Mouse (Mus musculus) stomach, postnatal 0 days (tissue): ENCODE measurements around the gene Tef. TPM values are rescaled to one million over a fixed set of nuclear protein-coding genes. Genes with fewer than 3 reads are reported as not detected.
A peak's percentile ranks its signal among the peaks of the same experiment; 100 is the strongest.

Experiments
- ATAC-seq: fragments of 200-750 bp; cut with Nextera tagmentation; 2 replicates; pipeline ENCODE4 v1.8.0; 2017; ENCODE audit not compliant: low FRiP score, low TSS enrichment
- DNase-seq: peaks from one replicate; pipeline ENCODE4 v3.0.0-alpha.2; 2016; ENCODE audit warnings: low spot score
- H3K27ac ChIP-seq: fragments of 300-500 bp; sonication (generic); replicated peaks from 2 replicates; pipeline ENCODE4 v1.5.1; 2014; ENCODE audit warnings: mild to moderate bottlenecking, control low read depth
- H3K27me3 ChIP-seq: fragments of 300-500 bp; sonication (generic); 2 replicates; pipeline ENCODE4 v1.6.1; 2014; ENCODE audit warnings: low read length; ENCODE audit not compliant: control insufficient read depth, insufficient read depth
- H3K36me3 ChIP-seq: fragments of 300-500 bp; sonication (generic); 2 replicates; pipeline ENCODE4 v1.6.1; 2014; ENCODE audit warnings: low read length, mixed read lengths; ENCODE audit not compliant: control insufficient read depth, insufficient read depth
- H3K4me1 ChIP-seq: fragments of 300-500 bp; sonication (generic); replicated peaks from 2 replicates; pipeline ENCODE4 v1.6.1; 2014; ENCODE audit warnings: antibody characterized with exemption; ENCODE audit not compliant: control insufficient read depth, insufficient read depth
- H3K4me2 ChIP-seq: fragments of 300-500 bp; sonication (generic); replicated peaks from 2 replicates; pipeline ENCODE4 v1.6.1; 2014; ENCODE audit warnings: low read depth, mild to moderate bottlenecking, control low read depth, moderate library complexity
- H3K4me3 ChIP-seq: fragments of 300-500 bp; sonication (generic); 2 replicates; pipeline ENCODE4 v1.5.1; 2014; ENCODE audit warnings: low read depth, low read length, control low read depth
- H3K9ac ChIP-seq: fragments of 300-500 bp; sonication (generic); 2 replicates; pipeline ENCODE4 v1.6.1; 2014; ENCODE audit warnings: mild to moderate bottlenecking, low read length, control low read depth, mixed read lengths
- H3K9me3 ChIP-seq: fragments of 300-500 bp; sonication (generic); 2 replicates; pipeline ENCODE4 v1.6.1; 2016; ENCODE audit warnings: low read length; ENCODE audit not compliant: control insufficient read depth
- CTCF ChIP-seq: IDR thresholded peaks from 2 replicates; pipeline ENCODE4 v1.5.1; 2016; ENCODE audit warnings: antibody characterized with exemption, low read depth, mild to moderate bottlenecking, moderate library complexity
- EP300 ChIP-seq: optimal IDR thresholded peaks from 2 replicates; pipeline ENCODE3; 2016; ENCODE audit warnings: antibody characterized with exemption
- WGBS: fragments of 180-500 bp; shearing (Covaris S2); extraction: QIAGEN DNeasy Blood & Tissue Kit; methylation state at CpG from one replicate; pipeline ENCODE4 v1.1.7; 2014; 5-methylcytosine and 5-hydroxymethylcytosine counted together
- polyA plus RNA-seq: library from polyadenylated mRNA; unstranded; fragments of >200 nt; fragmentation: Nextera tagmentation; extraction: Ambion mirVana; gene quantifications from 2 replicates; pipeline ENCODE4 v1.2.1, GENCODE M21; 2015

Tef gene
- polyA plus RNA-seq, 1 experiment from 2014 or later: 17.1 TPM

DNA sequence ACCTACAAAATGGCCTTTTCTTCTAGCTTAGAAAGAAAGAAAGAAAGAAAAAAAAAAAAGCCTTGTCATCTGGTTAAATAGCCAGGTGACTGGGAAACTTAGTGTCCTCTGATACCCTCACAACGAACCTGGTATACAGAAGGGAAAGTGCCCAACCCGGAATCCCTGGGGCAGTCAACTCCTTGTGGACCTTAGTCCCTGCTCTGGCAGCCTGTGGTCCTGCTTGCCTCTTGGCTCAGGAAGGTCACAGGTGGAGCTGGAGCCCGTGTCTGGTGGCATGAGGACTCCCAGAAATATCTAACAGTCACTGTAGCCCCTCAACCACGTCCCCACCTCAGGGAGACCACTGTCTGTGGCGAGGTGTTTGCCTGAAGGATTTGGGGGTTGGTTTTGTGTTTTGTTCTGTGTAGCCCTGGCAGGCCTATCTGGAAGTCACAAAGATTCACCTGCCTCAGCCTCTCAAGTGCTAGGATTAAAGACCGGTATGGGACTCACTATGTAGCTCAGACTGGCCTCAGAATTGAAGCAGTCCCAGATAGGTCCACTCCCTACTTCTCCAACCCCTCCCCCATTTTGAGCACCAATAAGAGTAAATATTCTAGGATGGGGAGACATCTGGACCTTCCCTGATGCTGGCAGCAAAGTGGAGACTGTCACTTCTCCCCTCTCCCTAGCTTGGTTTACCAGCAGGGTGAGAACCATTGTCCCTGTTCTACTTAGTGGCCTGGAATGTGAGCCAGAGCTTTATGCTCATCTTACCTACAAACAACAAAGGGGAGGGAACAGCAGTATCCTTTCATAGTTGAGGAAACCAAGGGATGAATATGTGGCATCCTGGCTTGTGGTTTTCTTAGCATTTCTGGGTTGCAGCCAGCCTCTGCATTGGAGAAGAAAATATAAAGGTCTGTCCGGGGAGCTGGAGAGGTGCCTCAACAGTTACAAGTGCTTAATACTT, 35.0 kb downstream of the Tef start:
- H3K27ac ChIP-seq: no peak overlapping the region
- H3K4me2 ChIP-seq: no peak overlapping the region

DNA sequence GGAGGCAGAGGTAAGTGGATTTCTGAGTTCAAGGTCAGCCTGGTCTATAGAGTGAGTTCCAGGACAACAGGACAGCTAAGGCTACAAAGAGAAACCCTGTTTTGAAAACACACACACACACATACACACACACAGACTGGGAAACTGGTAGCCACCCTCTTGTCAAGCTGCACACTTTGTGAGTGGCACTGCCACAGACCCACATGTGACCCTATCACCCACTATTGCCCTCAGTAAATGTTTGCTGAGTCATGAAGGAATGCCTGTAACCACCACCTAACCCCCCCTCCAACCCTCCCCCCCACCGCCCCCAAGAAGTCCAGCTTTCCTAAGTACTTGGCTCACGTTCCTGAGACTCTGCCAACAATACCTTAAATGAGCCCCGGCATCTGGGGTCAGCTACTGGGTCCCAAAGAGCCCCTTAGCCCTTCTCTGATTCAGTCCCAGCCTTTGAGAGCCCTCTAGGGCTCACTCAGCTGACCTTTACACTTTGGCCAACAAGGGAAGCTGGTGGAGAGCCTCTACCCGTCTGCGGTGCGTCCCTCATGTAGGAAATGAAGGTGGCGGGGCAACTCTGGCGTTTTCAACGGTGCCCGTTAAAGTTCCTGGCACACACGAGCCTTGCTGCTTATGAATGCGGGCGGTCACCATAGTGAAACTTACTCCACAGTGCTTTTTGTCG, 36.5 kb downstream of the Tef start:
- Histone ChIP-seq H3K27me3 (no peaks in the 10 kb centered on the region), H3K9ac (no peak overlapping the region), H3K4me1 (0 out of 2 replicates have a peak, but pooled peaks cover 7% of the 10 kb centered on the region), H3K4me2 (no peak overlapping the region), H3K27ac (no peak overlapping the region), H3K36me3 (no peaks in the 10 kb centered on the region), H3K9me3 (no peaks in the 10 kb centered on the region), H3K4me3 (no peak overlapping the region)
- 59% methylated on average over 14 of the region's 14 CpGs for WGBS
- TF ChIP-seq CTCF (no peak), EP300 (no peak)
- ATAC-seq (no peak), DNase-seq (no peak)

More for the DNA sequence above, 35.0 kb downstream of the Tef start:
- Histone ChIP-seq H3K9me3 (no peaks in the 10 kb centered on the region), H3K4me1 (0 out of 2 replicates have a peak, but pooled peaks cover 7% of the 10 kb centered on the region), H3K36me3 (no peaks in the 10 kb centered on the region), H3K9ac (no peak overlapping the region; the same call in 1 of the 2 replicates), H3K27me3 (no peaks in the 10 kb centered on the region), H3K4me3 (no peak overlapping the region)
- ATAC-seq (no peak), DNase-seq (no peak)
- no peak for TF ChIP-seq CTCF
- no peak for TF ChIP-seq EP300
- 61% methylated on average over 7 of the region's 7 CpGs for WGBS

DNA sequence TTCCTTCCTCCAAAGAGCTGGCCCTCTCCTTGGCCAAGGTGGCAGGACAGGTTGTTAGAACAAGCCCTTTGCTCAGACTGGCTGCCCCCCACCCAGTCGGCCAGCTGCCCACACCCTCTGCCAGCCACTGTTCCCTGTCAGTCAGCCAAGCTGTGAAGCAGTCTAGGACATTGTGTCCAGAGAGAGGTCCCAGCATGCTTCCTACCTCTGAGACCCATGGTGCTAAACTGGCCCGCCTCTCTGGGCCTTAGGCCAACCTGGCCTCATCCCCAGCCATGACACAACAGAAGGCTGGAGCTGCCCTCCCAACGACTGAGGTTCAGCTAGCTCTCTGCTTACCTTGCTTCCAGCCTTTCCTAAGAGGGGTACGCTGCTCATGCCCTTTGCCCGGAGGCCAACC, 37.4 kb downstream of the Tef start:
- TF ChIP-seq CTCF (no peak), EP300 (no peak)
- Histone ChIP-seq H3K9ac (no peak overlapping the region), H3K9me3 (no peaks in the 10 kb centered on the region), H3K27me3 (no peaks in the 10 kb centered on the region), H3K4me2 (no peak overlapping the region), H3K27ac (peak overlapping the region; percentile 40), H3K4me1 (0 out of 2 replicates have a peak, but pooled peaks cover 7% of the 10 kb centered on the region), H3K36me3 (no peaks in the 10 kb centered on the region), H3K4me3 (no peak overlapping the region)
- peak; percentile 71 for ATAC-seq
- 51% methylated on average over 5 of the region's 5 CpGs for WGBS
- peak; percentile 75 for DNase-seq

DNA sequence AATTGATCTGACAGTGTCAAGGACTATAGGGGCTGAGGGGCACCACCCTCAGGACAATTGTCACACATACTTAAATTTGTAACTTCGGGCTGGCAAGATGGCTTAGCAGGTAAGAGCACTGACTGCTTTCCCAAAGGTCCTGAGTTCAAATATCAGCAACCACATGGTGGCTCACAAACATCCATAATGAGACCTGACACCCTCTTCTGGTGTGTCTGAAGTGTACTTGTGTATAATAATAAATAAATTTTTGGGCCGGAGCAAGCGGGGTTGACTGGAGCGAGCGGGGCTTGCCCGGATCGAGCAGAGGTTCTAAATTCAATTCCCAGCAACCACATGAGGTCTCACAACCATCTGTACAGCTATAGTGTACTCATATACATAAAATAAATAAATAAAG, 38.1 kb downstream of the Tef start:
- no peak overlapping the region for H3K4me3 ChIP-seq
- H3K4me2 ChIP-seq: no peak overlapping the region
- H3K27ac ChIP-seq: no peak overlapping the region
- no peak for ATAC-seq
- 87% methylated on average over 7 of the region's 7 CpGs for WGBS
- DNase-seq: no peak
- no peaks in the 10 kb centered on the region for H3K27me3 ChIP-seq
- no peak overlapping the region for H3K9ac ChIP-seq
- TF ChIP-seq EP300 (no peak), CTCF (no peak)
- no peaks in the 10 kb centered on the region for H3K9me3 ChIP-seq
- 0 out of 2 replicates have a peak, but pooled peaks cover 7% of the 10 kb centered on the region for H3K4me1 ChIP-seq
- H3K36me3 ChIP-seq: no peaks in the 10 kb centered on the region

DNA sequence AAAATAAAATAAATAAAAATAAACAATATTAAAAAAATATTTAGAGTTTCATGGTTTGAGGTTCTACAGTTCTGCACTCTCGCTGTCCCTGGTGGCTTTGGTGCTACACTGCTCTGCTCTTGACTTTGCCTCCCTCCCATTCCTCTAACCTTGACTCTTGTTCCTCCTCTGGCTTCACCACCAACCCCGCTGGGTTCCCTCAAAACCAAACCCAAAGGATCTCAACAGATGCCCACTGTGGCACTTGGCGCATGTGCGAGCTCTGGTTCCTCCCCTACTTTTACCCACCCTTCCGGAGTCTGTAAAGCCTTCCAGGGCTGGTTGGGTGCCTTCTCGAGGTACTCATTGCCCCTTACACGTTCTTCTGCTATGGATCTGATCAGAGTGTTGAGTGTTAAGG, 40.1 kb downstream of the Tef start:
- 88% methylated on average over 7 of the region's 7 CpGs for WGBS
- no peak for TF ChIP-seq CTCF
- no peak for TF ChIP-seq EP300

More for the DNA sequence above, 40.1 kb downstream of the Tef start:
- DNase-seq (no peak), ATAC-seq (no peak)
- Histone ChIP-seq H3K27ac (no peak overlapping the region), H3K9me3 (no peaks in the 10 kb centered on the region), H3K4me1 (0 out of 2 replicates have a peak, but pooled peaks cover 4% of the 10 kb centered on the region), H3K4me3 (no peak overlapping the region), H3K36me3 (no peaks in the 10 kb centered on the region; the same call in 1 of the 2 replicates), H3K27me3 (no peaks in the 10 kb centered on the region), H3K9ac (no peak overlapping the region), H3K4me2 (no peak overlapping the region)
